Mouse (Mus musculus): ENCODE measurements around the gene Pdf.
"Not testable (repeated sequence)": the region's sequence is repeated elsewhere in the genome, so short reads cannot be mapped to it uniquely, and the experiment has no call there.

The Pdf gene

DNA sequence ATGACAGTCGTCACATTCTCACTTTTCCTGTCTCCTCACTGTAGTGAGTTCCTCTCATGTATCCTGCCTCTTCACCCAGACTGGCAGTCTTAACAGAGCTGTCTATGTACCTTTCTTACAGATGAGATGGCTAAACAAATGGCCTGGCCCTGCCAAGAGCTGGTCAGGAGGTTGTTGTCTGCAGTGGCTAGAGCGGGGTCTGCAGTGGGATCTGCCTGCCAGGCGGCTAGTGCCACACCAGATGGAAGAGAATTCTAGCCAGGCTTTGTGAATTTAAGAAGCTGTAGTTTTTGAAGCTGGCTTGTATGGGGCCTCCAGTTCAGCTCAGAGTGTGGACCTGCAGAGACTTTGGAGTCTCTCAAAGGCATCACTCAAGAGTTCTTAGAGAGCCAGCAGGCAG lies 12.8 kb downstream of the Pdf start:
- DNase-seq: no peak

DNA sequence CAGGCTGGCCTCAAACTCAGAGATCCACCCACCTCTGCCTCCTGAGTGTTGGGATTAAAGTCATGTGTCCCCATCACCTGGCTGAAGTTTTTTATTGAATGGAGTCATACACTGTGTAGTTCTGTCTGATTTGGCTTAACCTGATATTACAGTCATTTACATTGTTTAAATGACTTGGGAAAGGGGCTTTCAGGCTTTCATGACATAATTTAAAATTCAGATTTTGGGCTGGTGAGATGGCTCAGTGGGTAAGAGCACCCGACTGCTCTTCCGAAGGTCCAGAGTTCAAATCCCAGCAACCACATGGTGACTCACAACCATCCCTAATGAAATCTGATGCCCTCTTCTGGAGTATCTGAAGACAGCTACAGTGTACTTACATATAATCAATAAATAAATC lies 14.8 kb downstream of the Pdf start:
- not testable (repeated sequence) for DNase-seq

DNA sequence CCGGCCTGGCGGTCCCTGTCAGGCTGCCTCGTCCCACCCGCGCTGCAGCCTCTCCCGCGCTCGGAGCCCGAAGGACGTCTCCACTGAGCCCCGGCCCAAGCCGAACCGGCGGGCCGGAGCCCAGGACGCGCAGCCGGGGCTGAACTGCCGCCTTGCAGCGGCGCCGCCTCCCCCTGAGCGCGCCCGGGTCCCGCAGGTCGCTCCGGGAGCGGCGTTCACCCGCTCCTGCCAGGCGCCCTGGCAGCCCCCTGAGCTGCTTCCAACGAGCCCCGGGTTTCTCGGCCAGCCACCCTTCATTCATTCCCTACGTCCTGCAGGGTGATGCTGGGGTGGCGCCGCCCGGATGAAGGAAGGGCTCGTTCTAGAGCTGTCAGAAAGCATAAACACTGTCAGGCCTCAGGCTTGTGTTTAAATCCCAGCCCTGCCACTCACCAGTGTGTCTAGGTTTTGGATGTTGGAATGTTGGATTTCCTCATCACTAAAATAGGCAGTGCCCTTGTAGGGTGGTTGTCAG lies 16.8 kb downstream of the Pdf start:
- no peak for DNase-seq

DNA sequence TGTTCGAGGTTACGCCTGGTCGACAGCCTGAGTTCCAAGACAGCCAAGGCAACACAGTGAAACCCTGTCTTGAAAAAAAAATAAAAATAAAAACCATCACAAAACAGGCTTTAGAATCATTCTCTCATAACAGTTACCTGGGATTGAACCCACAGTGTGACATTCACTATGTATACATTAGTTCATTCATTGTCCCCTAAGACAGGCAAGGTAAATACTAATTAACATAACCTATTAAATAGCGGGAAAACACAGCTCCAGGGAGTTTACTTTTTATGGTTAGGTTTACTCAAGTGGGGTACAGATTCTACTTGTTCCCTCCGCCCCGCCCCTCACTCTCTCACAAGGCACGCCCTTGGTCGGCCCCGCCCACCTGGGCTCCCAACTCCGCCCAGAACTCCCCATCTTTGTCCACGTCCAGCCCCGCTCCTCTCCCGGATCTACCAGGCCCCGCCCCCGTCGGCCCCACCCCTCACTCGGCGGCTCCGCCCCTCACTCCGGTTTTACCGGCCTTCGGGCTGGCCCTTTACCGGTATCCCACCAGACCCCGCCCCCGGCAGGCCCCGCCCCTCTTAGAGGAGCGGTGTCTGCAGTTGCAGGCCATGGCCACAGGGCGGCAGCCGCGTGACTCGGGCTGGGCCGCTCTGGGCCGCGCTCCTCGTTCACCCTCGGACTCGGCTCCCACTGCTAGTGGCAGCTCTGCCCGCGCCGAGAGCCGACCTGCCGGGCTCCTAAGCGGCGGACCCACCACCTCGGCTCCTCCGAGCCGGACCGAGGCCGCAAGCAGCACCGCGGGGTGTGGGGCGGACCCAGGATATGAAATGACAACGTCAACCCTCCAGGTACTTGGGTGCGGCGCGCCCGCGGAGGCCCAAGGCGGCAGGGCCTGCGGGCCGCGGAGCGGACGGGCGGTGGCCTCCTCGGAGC lies 17.5 kb downstream of the Pdf start, which contains the start of gene Vps4a:
Gene Vps4a, plus strand, starts transcription at position 573 of the 927 bp plus-strand sequence.
- peak; percentile 98 for DNase-seq

DNA sequence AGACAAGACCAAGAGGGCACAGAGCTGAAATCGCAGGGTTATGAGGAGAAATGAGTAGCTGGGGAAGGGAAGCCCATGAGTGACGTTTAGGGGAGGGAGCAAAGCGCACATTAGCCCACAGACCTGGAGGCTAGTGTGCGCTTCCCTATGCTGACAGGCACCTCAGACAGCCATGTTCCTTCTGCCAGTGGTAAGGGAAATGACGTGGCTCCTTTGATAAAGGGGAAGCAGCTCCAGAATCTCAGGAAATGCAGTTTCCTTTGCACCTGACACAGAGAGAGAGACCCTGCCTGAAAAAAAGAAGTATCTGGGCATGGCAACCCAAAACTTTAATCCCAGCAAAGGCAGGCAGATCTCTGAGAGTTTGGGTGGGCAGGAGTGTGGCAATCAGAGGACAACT lies 18.4 kb downstream of the Pdf start:
- DNase-seq: no peak

DNA sequence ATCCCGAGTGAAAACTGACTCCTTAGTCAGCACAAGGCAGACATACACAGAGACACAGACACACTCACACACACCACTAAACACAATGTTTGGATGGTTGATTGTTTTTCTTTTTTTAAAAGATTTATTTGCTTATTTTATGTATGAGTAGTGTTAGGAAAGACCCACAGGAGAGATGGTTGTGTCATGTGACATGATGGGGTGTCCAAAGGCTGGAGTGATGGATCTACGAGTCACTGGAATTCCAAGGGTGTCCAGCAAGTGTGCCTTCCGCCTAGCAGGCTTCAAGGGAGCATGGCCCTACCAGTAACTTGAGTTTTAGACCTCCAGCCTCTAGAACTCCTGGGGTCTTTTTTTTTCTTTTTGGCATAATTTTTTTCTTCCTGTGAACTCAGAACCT lies 19.1 kb downstream of the Pdf start:
- DNase-seq: no peak

DNA sequence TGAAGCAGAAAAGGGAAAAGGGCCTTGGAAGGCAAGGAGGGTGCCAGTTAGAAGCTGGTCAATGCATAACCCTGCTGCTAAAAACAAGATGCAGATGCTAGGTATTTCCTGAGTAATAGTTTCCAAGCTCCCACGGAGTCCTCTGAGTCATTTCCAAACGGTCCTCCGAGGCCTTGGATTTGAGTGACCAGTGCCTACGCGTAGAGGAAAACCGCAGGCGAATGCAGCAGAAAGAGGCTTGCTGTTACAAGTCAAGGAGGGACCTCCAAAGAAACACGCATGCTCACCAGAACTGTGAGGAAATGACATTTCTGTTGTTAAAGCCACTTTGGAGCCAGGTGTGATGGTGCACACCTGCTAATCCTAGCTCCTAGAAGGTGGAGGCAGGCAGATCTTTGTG lies 24.9 kb downstream of the Pdf start:
- no peak for DNase-seq

DNA sequence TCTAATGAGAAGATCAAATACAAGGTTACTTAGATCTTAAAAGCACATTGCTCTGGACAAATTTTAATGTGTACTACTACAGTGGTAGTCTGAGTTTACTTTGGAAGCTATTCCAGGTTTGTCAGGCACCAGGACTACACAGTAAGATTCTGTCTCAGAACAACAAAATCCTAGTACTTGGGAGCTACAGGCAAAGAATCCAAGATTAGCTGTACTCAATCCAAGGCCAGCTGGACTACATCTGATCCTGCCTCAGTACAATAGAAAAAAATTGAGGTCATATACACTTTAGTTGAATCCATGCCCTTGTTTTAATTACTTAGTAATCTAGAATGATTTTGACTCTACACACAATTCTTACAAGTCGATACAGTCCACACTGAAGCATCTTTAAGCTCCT lies 33.5 kb downstream of the Pdf start:
- DNase-seq: no peak

DNA sequence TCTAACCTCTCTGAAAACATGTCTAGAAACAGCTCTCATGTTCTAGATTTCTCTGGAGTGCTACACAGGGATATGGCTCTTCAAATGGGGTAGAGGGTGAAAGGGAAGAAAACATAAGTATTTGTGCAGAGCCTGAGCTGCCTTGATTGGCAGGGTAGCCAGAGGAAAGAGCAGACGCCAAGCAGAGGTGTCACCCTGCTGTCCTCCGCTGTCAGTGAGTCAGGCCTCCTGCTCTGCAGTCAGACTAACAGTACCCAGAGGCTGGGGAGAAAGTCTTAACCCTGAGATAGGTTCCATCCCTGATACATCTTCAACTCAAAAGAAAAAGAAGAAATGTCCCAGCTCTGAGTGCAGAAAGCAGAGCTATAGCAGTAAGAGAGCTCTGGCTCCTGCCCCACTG lies 35.7 kb downstream of the Pdf start:
- DNase-seq: no peak

DNA sequence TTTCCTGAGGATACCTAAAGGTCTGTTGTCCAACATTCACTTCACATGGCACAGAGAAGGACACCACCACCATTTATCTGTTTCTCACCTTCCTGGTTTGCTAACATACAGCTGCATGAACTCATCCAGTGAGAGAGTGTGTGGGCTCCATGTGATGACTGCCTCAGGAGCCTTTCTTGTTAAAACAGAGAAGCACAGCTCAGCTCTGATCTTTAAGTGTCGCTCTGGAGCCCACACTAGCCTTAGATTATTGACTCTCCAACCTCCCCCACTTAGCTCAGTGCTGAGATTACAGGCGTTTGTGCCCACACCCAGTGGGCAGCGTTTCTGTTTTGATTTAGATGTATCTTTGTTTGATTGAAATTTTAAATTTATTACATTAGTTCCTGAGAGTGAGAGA lies 40.6 kb downstream of the Pdf start:
- no peak for DNase-seq

DNA sequence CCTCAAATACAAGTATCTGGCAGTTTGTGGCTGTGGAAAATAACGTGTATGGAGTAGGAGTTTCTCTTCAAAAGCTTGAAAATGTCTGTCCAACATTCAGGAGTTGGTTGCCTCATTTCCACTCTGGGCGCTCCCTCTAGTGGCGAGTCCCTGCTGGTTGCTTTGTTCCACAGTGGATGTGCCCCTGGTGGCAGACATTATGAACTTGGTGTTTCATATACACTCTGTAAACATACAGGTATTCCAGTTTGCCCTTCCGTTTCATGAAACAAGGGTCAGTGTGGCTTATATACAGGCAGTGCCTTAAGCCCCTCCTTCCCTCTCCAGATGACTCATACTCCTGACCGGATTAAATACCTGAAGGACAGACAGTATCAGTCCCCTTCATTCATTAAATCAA lies 45.9 kb downstream of the Pdf start:
- peak; percentile 90 for DNase-seq

DNA sequence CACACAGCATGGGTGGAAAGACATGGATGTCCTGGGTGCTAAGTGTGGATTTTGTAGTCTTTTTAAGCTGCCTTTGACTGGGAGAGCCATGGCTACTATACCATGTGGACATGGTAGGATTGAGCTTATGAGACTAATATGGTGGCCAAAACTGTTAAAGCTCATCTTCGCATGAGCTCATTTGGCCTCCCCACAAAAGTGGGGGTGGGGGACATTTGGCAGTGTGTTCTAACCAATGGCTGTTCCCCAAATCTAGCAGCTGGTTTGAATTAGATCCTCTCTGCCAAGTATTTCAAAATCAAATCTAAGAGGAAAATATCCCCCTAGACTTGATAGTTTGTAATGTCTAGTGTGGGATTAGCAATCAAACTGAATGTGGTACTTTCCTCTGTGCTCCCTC lies 49.3 kb downstream of the Pdf start:
- DNase-seq: peak; percentile 38

DNA sequence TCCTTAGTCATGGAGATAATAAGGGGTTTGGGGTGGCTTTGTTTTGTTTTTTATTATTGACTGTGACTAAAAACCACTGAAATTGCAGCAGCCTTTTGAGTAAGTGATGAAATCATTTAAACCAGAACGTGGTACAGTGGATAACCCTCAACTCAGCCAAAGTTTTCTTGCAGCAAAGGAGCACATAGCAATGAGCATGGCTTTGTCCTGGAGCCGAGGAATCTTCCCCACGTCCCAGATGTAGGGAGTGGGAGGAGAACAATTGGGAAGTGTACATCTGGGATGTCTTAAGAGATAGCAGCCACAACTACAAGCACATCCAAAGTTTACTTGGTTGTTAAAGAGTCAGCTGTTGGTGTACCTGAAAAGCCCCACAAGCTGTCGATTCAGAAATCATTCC lies 51.0 kb downstream of the Pdf start:
- no peak for DNase-seq

DNA sequence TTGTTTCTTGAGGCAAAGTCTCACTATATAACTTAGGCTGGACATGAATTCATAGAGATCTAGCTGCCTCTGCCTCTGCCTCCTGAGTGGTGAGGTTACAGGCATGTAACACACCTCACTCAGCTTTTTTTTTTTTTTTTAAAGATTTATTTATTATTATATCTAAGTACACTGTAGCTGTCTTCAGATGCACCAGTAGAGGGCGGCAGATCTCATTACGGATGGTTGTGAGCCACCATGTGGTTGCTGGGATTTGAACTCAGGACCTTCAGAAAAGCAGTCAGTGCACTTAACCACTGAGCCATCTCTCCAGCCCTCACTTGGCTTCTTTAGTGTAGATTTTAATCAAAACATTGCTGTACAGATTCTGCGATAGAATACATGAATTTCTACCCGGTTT lies 52.1 kb downstream of the Pdf start:
- DNase-seq: not testable (repeated sequence)

Measured in kidney, postnatal 14 days (tissue).